8 mouse cellular contexts compared by ENCODE assay signal in the genomic region with DNA sequence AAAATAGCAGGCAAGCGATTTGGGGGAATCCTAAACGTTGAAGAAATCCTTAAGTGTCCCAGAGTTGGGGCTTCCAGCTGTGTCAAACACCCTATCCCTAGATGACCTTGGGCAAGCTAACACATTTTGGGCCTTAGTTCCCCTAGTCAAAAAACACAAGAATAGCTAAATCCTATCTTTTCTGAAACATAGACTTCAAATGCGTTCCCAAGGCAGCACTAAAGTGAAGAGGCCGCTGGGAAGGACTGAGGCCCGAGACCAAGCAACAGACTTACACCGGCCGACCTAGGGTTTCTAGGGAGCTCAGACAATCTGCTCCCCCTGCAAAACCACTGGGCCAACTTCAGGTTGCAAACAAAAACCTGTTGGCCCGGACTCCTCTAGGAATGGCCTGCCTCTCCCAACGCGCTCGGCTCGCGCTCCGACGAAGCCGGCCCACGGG. TPM values are rescaled to one million over a fixed set of nuclear protein-coding genes. Genes with fewer than 3 reads are reported as not detected.
DNase-seq lines count a peak whose midpoint lies in the region; ATAC-seq and TF ChIP-seq lines count a peak whose summit lies in the region.

No protein-coding gene starts in this region.

- peaks cover 38% of the 10 kb centered on the region for H3K27me3 ChIP-seq in erythroblast, embryonic 14.5 days (ENCODE audit: control insufficient read depth)
- H3K27me3 ChIP-seq in CH12.LX (replicated peaks): peaks cover 32% of the 10 kb centered on the region
- no peaks in the 10 kb centered on the region for H3K27me3 ChIP-seq in forebrain, embryonic 10.5 days (ENCODE audit: poor library complexity, severe bottlenecking)
- H3K27me3 ChIP-seq in limb, embryonic 14.5 days (ENCODE audit: control insufficient read depth, insufficient read depth, low read length): no peaks in the 10 kb centered on the region

- peak overlapping the region; percentile 74 for H3K9ac ChIP-seq in CH12.LX (ENCODE audit: insufficient read depth, low read depth)
- H3K9ac ChIP-seq in limb, embryonic 14.5 days (ENCODE audit: low read depth, low read length, severe bottlenecking): peak overlapping the region; percentile 78

- no peak for TF ChIP-seq EP300 in CH12.LX (IDR thresholded peaks at IDR 0.05; ENCODE audit: low read length)

- no peak overlapping the region for H3K27ac ChIP-seq in CH12.LX (ENCODE audit: insufficient read depth, low read depth)
- peak overlapping the region; percentile 94 for H3K27ac ChIP-seq in forebrain, embryonic 10.5 days
- H3K27ac ChIP-seq in limb, embryonic 14.5 days (replicated peaks; ENCODE audit: low read depth, low read length): peak overlapping the region; percentile 86
- H3K27ac ChIP-seq in olfactory bulb, adult 2 months (ENCODE audit: insufficient read depth, low read depth, low read length): peak overlapping the region; percentile 7

- no peak for TF ChIP-seq RAD21 in CH12.LX (IDR thresholded peaks at IDR 0.05; ENCODE audit: low read depth, low read length)

- H3K4me2 ChIP-seq in CH12.LX (ENCODE audit: insufficient read depth, low read depth, poor library complexity, severe bottlenecking): peak overlapping the region; percentile 70
- H3K4me2 ChIP-seq in limb, embryonic 14.5 days (replicated peaks; ENCODE audit: low read depth, low read length, severe bottlenecking): peak overlapping the region; percentile 60

- peaks cover 11% of the 10 kb centered on the region for H3K4me1 ChIP-seq in erythroblast, embryonic 14.5 days (ENCODE audit: control insufficient read depth)
- peaks cover 3 to 35% of the 10 kb centered on the region in 2 experiments; a peak in 3 of 4 replicates for H3K4me1 ChIP-seq in CH12.LX (ENCODE audit: control insufficient read depth in 1 of 2, insufficient read depth in 2 of 2)
- H3K4me1 ChIP-seq in forebrain, embryonic 10.5 days: peaks cover 24% of the 10 kb centered on the region
- H3K4me1 ChIP-seq in limb, embryonic 14.5 days (ENCODE audit: control insufficient read depth, insufficient read depth, low read length): peaks cover 14% of the 10 kb centered on the region
- H3K4me1 ChIP-seq in olfactory bulb, adult 2 months (ENCODE audit: control insufficient read depth, insufficient read depth, low read length): no peaks in the 10 kb centered on the region

- in situ Hi-C loops in CH12.LX (cut with MboI; ENCODE audit: low pct_ligation_motif_present, low pct_unique_long_range_greater_than_20kb, low sequenced_read_pairs): no loop called here

- dilution Hi-C loops in CH12.LX (cut with MboI; ENCODE audit: extremely low pct_ligation_motif_present, extremely low pct_unique_long_range_greater_than_20kb, low sequenced_read_pairs): no loop called here

- H3K36me3 ChIP-seq in erythroblast, embryonic 14.5 days (ENCODE audit: control insufficient read depth): no peaks in the 10 kb centered on the region
- H3K36me3 ChIP-seq in CH12.LX (replicated peaks in 1 of 2; ENCODE audit: control insufficient read depth in 1 of 2, insufficient read depth in 1 of 2, low read length in 1 of 2): peaks cover 0 to 8% of the 10 kb centered on the region in 2 experiments
- peaks cover 17% of the 10 kb centered on the region for H3K36me3 ChIP-seq in forebrain, embryonic 10.5 days (replicated peaks)
- no peaks in the 10 kb centered on the region for H3K36me3 ChIP-seq in limb, embryonic 14.5 days (ENCODE audit: control insufficient read depth, insufficient read depth, low read length)

- no peak for DNase-seq in CH12.LX (ENCODE audit: extremely low read depth)
- peak; percentile 34 for DNase-seq in forebrain, embryonic 10.5 days (ENCODE audit: extremely low spot score, low spot score)
- no peak for DNase-seq in limb, embryonic 14.5 days (ENCODE audit: low spot score)
- no peak for DNase-seq in gastrocnemius, adult 8-10 months (ENCODE audit: low spot score in 2 of 2)
- DNase-seq in cerebellum, adult 11-12 months: no peak

- ATAC-seq in erythroblast, adult 5-6 weeks (replicated peaks; ENCODE audit: low FRiP score, poor library complexity, severe bottlenecking): no peak
- ATAC-seq in limb, embryonic 14.5 days (ENCODE audit: low FRiP score, low read depth): peak; percentile 6; the same call in 1 of the 2 replicates

- no peak for TF ChIP-seq CTCF in CH12.LX (conservative IDR thresholded peaks at IDR 0.05 in 1 of 2, IDR thresholded peaks at IDR 0.05 in 1 of 2; ENCODE audit: low read depth in 2 of 2, low read length in 2 of 2)
- no peak for TF ChIP-seq CTCF in olfactory bulb, adult 2 months (IDR thresholded peaks at IDR 0.05; ENCODE audit: insufficient read depth, low read depth, low read length)

- no peak for TF ChIP-seq POLR2A in CH12.LX (IDR thresholded peaks at IDR 0.05; ENCODE audit: low read depth, low read length)
- no peak for TF ChIP-seq POLR2A in limb, embryonic 14.5 days (IDR thresholded peaks at IDR 0.05; ENCODE audit: borderline replicate concordance, extremely low read depth, insufficient read depth, insufficient read length)
- no peak; the same call in 1 of the 2 replicates for TF ChIP-seq POLR2A in olfactory bulb, adult 2 months (IDR thresholded peaks at IDR 0.05; ENCODE audit: insufficient read depth, low read depth, low read length)

- peaks cover 6% of the 10 kb centered on the region for H3K9me3 ChIP-seq in erythroblast, embryonic 14.5 days (ENCODE audit: control insufficient read depth, low read length)
- H3K9me3 ChIP-seq in CH12.LX (replicated peaks; ENCODE audit: low read length): peaks cover 4% of the 10 kb centered on the region
- peaks cover 3% of the 10 kb centered on the region; the same call in 1 of the 2 replicates for H3K9me3 ChIP-seq in forebrain, embryonic 10.5 days
- peaks cover 7% of the 10 kb centered on the region; the same call in 1 of the 2 replicates for H3K9me3 ChIP-seq in limb, embryonic 14.5 days (ENCODE audit: control insufficient read depth, low read length)

- peaks cover 17% of the 10 kb centered on the region for H3K79me2 ChIP-seq in CH12.LX (replicated peaks; ENCODE audit: control insufficient read depth, extremely low read depth, insufficient read depth, poor library complexity, severe bottlenecking)

- peak overlapping the region; percentile 62 for H3K4me3 ChIP-seq in erythroblast, embryonic 14.5 days (replicated peaks)
- peak overlapping the region; percentile 41 to 77 (median 69) for H3K4me3 ChIP-seq in CH12.LX (replicated peaks in 1 of 3; ENCODE audit: low read depth in 2 of 3, low read length in 2 of 3, poor library complexity in 1 of 3)
- H3K4me3 ChIP-seq in forebrain, embryonic 10.5 days: peak overlapping the region; percentile 95
- H3K4me3 ChIP-seq in limb, embryonic 14.5 days (replicated peaks; ENCODE audit: low read length): peak overlapping the region; percentile 81
- peak overlapping the region; percentile 78 for H3K4me3 ChIP-seq in olfactory bulb, adult 2 months (ENCODE audit: insufficient read depth, low read depth, low read length)

- WGBS in forebrain, embryonic 10.5 days: under 1% methylated on average over 17 of the region's 17 CpGs
- whole genome bisulfite sequencing in limb, embryonic 14.5 days: under 1% methylated on average over 17 of the region's 17 CpGs
- WGBS in olfactory bulb, adult 2 months: 1% methylated on average over 17 of the region's 17 CpGs

TF ChIP-seq in CH12.LX, 34 proteins besides CTCF, POLR2A, EP300 and RAD21:
- TF ChIP-seq MAZ (IDR thresholded peaks at IDR 0.05; ENCODE audit: low read depth, low read length) (0 out of 2 replicates have a peak, but pooled peaks have one; percentile 29), SIN3A (IDR thresholded peaks at IDR 0.05; ENCODE audit: low read length) (0 out of 2 replicates have a peak, but pooled peaks have one; percentile 61), ETS1 (conservative IDR thresholded peaks at IDR 0.05; ENCODE audit: low read depth, low read length) (0 out of 2 replicates have a peak, but pooled peaks have one; percentile 16), POLR2AphosphoS2 (IDR thresholded peaks at IDR 0.05; ENCODE audit: low read depth, low read length) (no peak), ELF1 (IDR thresholded peaks at IDR 0.05; ENCODE audit: low read depth, low read length) (0 out of 2 replicates have a peak, but pooled peaks have one; percentile 30)

RNA-seq across cellular contexts. Expression of a gene that starts 0.9 kb away (rescaled TPM):
- 0.06 TPM in 1 of 2 replicates, not detected in the other for polyA plus RNA-seq in erythroblast, embryonic 14.5 days (2012)
- total RNA-seq in erythroblast, adult 5-6 weeks (2015; ENCODE audit: low replicate concordance): not detected in 2 replicates
- total RNA-seq in erythroblast, adult 5-6 weeks (2017; ENCODE audit: low replicate concordance): 2.0 TPM in 1 of 2 replicates, not detected in the other
- total RNA-seq in CH12.LX (2012; rRNA removed) (9.6 and 13.8 TPM in 2 replicates), CH12.LX (2014; rRNA removed) (8.8 and 10.1 TPM in 2 replicates)
- polyA plus RNA-seq in CH12.LX (2012; ENCODE audit: insufficient read length, low read depth): 7.2 and 8.9 TPM in 2 replicates
- polyA plus RNA-seq in forebrain, embryonic 10.5 days (2016; fragmentation: Nextera tagmentation; extraction: Ambion mirVana): 22.5 and 23.4 TPM in 2 replicates
- 35.1 and 40.6 TPM in 2 replicates for polyA plus RNA-seq in limb, embryonic 14.5 days (2012; rRNA removed)
- polyA plus RNA-seq in limb, embryonic 14.5 days (2014; fragmentation: Nextera tagmentation; extraction: Ambion mirVana): 31.1 and 39.8 TPM in 2 replicates
- not detected in 2 replicates for polyA plus RNA-seq in olfactory bulb, adult 2 months (2012; ENCODE audit: insufficient read depth, insufficient read length, low replicate concordance, missing spikeins)
- total RNA-seq in gastrocnemius, adult 8-10 months (2022): 10 to 100 TPM; 18.3 to 23.2 (median 21.5) TPM
